Mouse (Mus musculus): ENCODE data around the gene Gabbr2.

Gabbr2 gene

GRCm38 (mm10) chr4:46814954-46815353 lies 176.7 kb downstream of the Gabbr2 start:
- WGBS: 23% methylated on average over 4 of the region's 4 CpGs

GRCm38 (mm10) chr4:46814236-46814635 lies 177.4 kb downstream of the Gabbr2 start:
- 63% methylated on average over 10 of the region's 10 CpGs for WGBS

GRCm38 (mm10) chr4:46811165-46811564 lies 180.5 kb downstream of the Gabbr2 start:
- 53% methylated on average over 5 of the region's 5 CpGs for whole genome bisulfite sequencing

GRCm38 (mm10) chr4:46806876-46807275 lies 184.8 kb downstream of the Gabbr2 start:
- WGBS: 41% methylated on average over 1 of the region's 1 CpGs

GRCm38 (mm10) chr4:46805910-46806309 lies 185.8 kb downstream of the Gabbr2 start:
- 25% methylated on average over 3 of the region's 3 CpGs for WGBS

GRCm38 (mm10) chr4:46802386-46802785 lies 189.3 kb downstream of the Gabbr2 start:
- 59% methylated on average over 7 of the region's 7 CpGs for WGBS

- WGBS: 49% methylated on average over 4 of the region's 4 CpGs
Observed at GRCm38 (mm10) chr4:46799904-46800303, 191.8 kb downstream of the Gabbr2 start.

- WGBS: 47% methylated on average over 7 of the region's 7 CpGs
Observed at GRCm38 (mm10) chr4:46795707-46796106, 196.0 kb downstream of the Gabbr2 start.

- 52% methylated on average over 7 of the region's 7 CpGs for WGBS
Observed at GRCm38 (mm10) chr4:46794583-46794982, 197.1 kb downstream of the Gabbr2 start.

- 39% methylated on average over 9 of the region's 9 CpGs for WGBS
Observed at GRCm38 (mm10) chr4:46792280-46793026, 199.2 kb downstream of the Gabbr2 start.

- 72% methylated on average over 14 of the region's 14 CpGs for WGBS
Observed at GRCm38 (mm10) chr4:46791268-46791951, 200.3 kb downstream of the Gabbr2 start.

GRCm38 (mm10) chr4:46790609-46791267 lies 200.9 kb downstream of the Gabbr2 start:
- 36% methylated on average over 9 of the region's 9 CpGs for WGBS

GRCm38 (mm10) chr4:46784430-46785049 lies 207.1 kb downstream of the Gabbr2 start:
- 81% methylated on average over 14 of the region's 14 CpGs for WGBS

GRCm38 (mm10) chr4:46781109-46781508 lies 210.6 kb downstream of the Gabbr2 start:
- WGBS: 61% methylated on average over 6 of the region's 6 CpGs

- 40% methylated on average over 5 of the region's 5 CpGs for WGBS
Observed at GRCm38 (mm10) chr4:46775959-46776358, 215.7 kb downstream of the Gabbr2 start.

GRCm38 (mm10) chr4:46774652-46775051 lies 217.0 kb downstream of the Gabbr2 start:
- WGBS: 30% methylated on average over 14 of the region's 14 CpGs

GRCm38 (mm10) chr4:46773243-46773642 lies 218.4 kb downstream of the Gabbr2 start:
- 72% methylated on average over 3 of the region's 3 CpGs for WGBS

GRCm38 (mm10) chr4:46772591-46772990 lies 219.1 kb downstream of the Gabbr2 start:
- 49% methylated on average over 2 of the region's 2 CpGs for WGBS

GRCm38 (mm10) chr4:46771116-46771515 lies 220.6 kb downstream of the Gabbr2 start:
- WGBS: 45% methylated on average over 12 of the region's 12 CpGs

GRCm38 (mm10) chr4:46770635-46771034 lies 221.0 kb downstream of the Gabbr2 start:
- WGBS: 44% methylated on average over 2 of the region's 2 CpGs

GRCm38 (mm10) chr4:46770090-46770489 lies 221.6 kb downstream of the Gabbr2 start:
- WGBS: 35% methylated on average over 8 of the region's 8 CpGs

- 52% methylated on average over 7 of the region's 7 CpGs for WGBS
Observed at GRCm38 (mm10) chr4:46766326-46766725, 225.3 kb downstream of the Gabbr2 start.

All from cerebral cortex, adult 2 months (tissue).